ENCODE assay signal across 9 mouse cellular contexts in the genomic region with DNA sequence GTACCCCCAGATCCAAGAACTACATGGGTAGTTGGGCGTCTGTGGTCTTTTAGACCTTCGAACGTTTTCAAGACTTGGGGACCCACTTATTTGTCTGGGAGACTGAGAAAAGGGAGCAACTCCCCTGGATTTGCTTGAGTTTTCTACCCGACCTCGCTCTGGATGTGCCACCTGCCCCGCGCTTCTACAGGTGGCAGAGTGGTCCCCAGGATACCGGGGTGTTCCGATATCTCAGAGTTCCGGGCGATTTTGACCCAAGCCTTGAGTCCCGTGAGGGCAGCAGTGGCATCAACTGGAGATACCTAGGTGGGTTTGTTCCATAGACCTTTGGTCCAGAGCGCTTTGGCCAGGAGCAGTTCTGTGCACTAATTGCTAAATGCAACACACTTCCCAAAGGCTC. TPM values are rescaled to one million over a fixed set of nuclear protein-coding genes. Genes with fewer than 3 reads are reported as not detected.
DNase-seq lines count a peak whose midpoint lies in the region; ATAC-seq and TF ChIP-seq lines count a peak whose summit lies in the region.
"Had no signal": no experiment of that assay in that cellular context is flagged by ENCODE, and none has a peak within 500 bp of the region (broad histone marks: within the 10 kb centered on the region; RNA-seq: fewer than 3 reads in every experiment).

No protein-coding gene starts in this region.

- H3K4me1 ChIP-seq in embryonic facial prominence, embryonic 14.5 days (ENCODE audit: control insufficient read depth, insufficient read depth, low read length) = no peaks in the 10 kb centered on the region; the same call in 1 of the 2 replicates
- 0 out of 2 replicates have a peak, but pooled peaks cover 3% of the 10 kb centered on the region for H3K4me1 ChIP-seq in intestine, postnatal 0 days (replicated peaks; ENCODE audit: control insufficient read depth, insufficient read depth, low read length)
- H3K4me1 ChIP-seq in midbrain, postnatal 0 days (ENCODE audit: insufficient read depth, low read length) = no peaks in the 10 kb centered on the region

- H3K27ac ChIP-seq in layer of hippocampus, adult 2 months = peak overlapping the region; percentile 51
- no peak overlapping the region for H3K27ac ChIP-seq in embryonic facial prominence, embryonic 14.5 days (replicated peaks; ENCODE audit: low read depth, low read length)
- H3K27ac ChIP-seq in intestine, postnatal 0 days (ENCODE audit: low read depth, low read length) = peak overlapping the region; percentile 82; the same call in 1 of the 2 replicates
- no peak overlapping the region for H3K27ac ChIP-seq in midbrain, postnatal 0 days (ENCODE audit: low read depth, low read length)

- no peak for ATAC-seq in embryonic facial prominence, embryonic 14.5 days (ENCODE audit: low read depth)
- ATAC-seq in intestine, postnatal 0 days = no peak
- no peak for ATAC-seq in midbrain, postnatal 0 days (ENCODE audit: low FRiP score)
- ATAC-seq in megakaryocyte progenitor cell, adult 5-6 weeks (replicated peaks; ENCODE audit: poor library complexity) = no peak

- peak overlapping the region; percentile 91 for H3K4me2 ChIP-seq in embryonic facial prominence, embryonic 14.5 days (ENCODE audit: low read depth, low read length)
- peak overlapping the region; percentile 94 for H3K4me2 ChIP-seq in intestine, postnatal 0 days (replicated peaks; ENCODE audit: low read depth)
- H3K4me2 ChIP-seq in midbrain, postnatal 0 days (ENCODE audit: low read depth, low read length, poor library complexity, severe bottlenecking) = peak overlapping the region; percentile 87

- DNase-seq in layer of hippocampus, adult 2 months (ENCODE audit: low spot score in 2 of 2) = no peak
- no peak for DNase-seq in layer of hippocampus, adult 11-12 months (ENCODE audit: low spot score)
- no peak for DNase-seq in embryonic facial prominence, embryonic 14.5 days (ENCODE audit: low spot score)
- DNase-seq in midbrain, postnatal 0 days (ENCODE audit: low spot score) = no peak
- no peak for DNase-seq in left cerebral cortex, postnatal 14 days (ENCODE audit: low spot score in 2 of 2)
- no peak for DNase-seq in right cerebral cortex, postnatal 25 days

- H3K9me3 ChIP-seq in embryonic facial prominence, embryonic 14.5 days (ENCODE audit: control insufficient read depth, low read length) = no peaks in the 10 kb centered on the region
- no peaks in the 10 kb centered on the region for H3K9me3 ChIP-seq in intestine, postnatal 0 days (ENCODE audit: control insufficient read depth)
- H3K9me3 ChIP-seq in midbrain, postnatal 0 days (ENCODE audit: low read length) = no peaks in the 10 kb centered on the region

- peak overlapping the region; percentile 65 for H3K4me3 ChIP-seq in layer of hippocampus, adult 2 months
- H3K4me3 ChIP-seq in embryonic facial prominence, embryonic 14.5 days (ENCODE audit: low read depth, low read length) = peak overlapping the region; percentile 54
- peak overlapping the region; percentile 60 for H3K4me3 ChIP-seq in intestine, postnatal 0 days (ENCODE audit: low read depth, low read length)
- peak overlapping the region; percentile 63 for H3K4me3 ChIP-seq in midbrain, postnatal 0 days (ENCODE audit: low read depth, low read length)

- intact Hi-C loops in left cerebral cortex, postnatal 14 days (cut with DNase I) = no loop called here

- H3K36me3 ChIP-seq in embryonic facial prominence, embryonic 14.5 days (ENCODE audit: control insufficient read depth, insufficient read depth, low read length) = peaks cover under 1% of the 10 kb centered on the region
- H3K36me3 ChIP-seq in intestine, postnatal 0 days (ENCODE audit: control insufficient read depth, insufficient read depth) = no peaks in the 10 kb centered on the region
- no peaks in the 10 kb centered on the region for H3K36me3 ChIP-seq in midbrain, postnatal 0 days (ENCODE audit: insufficient read depth, low read length)

- WGBS in embryonic facial prominence, embryonic 14.5 days = 19% methylated on average over 13 of the region's 13 CpGs
- WGBS in intestine, postnatal 0 days = 10% methylated on average over 13 of the region's 13 CpGs
- 16% methylated on average over 13 of the region's 13 CpGs for WGBS in midbrain, postnatal 0 days

- no peak for TF ChIP-seq CTCF in layer of hippocampus, adult 2 months (conservative IDR thresholded peaks at IDR 0.05)
- no peak for TF ChIP-seq CTCF in intestine, postnatal 0 days (IDR thresholded peaks at IDR 0.05; ENCODE audit: low read depth)
- TF ChIP-seq CTCF in midbrain, postnatal 0 days (IDR thresholded peaks at IDR 0.05) = no peak

- no peaks in the 10 kb centered on the region for H3K27me3 ChIP-seq in embryonic facial prominence, embryonic 14.5 days (replicated peaks; ENCODE audit: control insufficient read depth, insufficient read depth, low read length)
- no peaks in the 10 kb centered on the region for H3K27me3 ChIP-seq in intestine, postnatal 0 days (replicated peaks; ENCODE audit: control insufficient read depth, insufficient read depth, low read length)
- H3K27me3 ChIP-seq in midbrain, postnatal 0 days (ENCODE audit: insufficient read depth, low read length) = no peaks in the 10 kb centered on the region

- H3K9ac ChIP-seq in embryonic facial prominence, embryonic 14.5 days (ENCODE audit: low read depth, low read length) = peak overlapping the region; percentile 61
- H3K9ac ChIP-seq in intestine, postnatal 0 days (ENCODE audit: low read depth, low read length) = peak overlapping the region; percentile 60; the same call in 1 of the 2 replicates
- H3K9ac ChIP-seq in midbrain, postnatal 0 days (replicated peaks; ENCODE audit: low read length, poor library complexity, severe bottlenecking) = peak overlapping the region; percentile 47; the same call in 1 of the 2 replicates

RNA-seq across cellular contexts. Expression of gene Ppfibp2, which starts 0.4 kb away (rescaled TPM):
- 1 to 10 TPM; 5.2 to 7.4 TPM for total RNA-seq in layer of hippocampus, adult 2 months (2021)
- 12.4 and 14.3 TPM in 2 replicates for polyA plus RNA-seq in embryonic facial prominence, embryonic 14.5 days (2014; fragmentation: Nextera tagmentation; extraction: Ambion mirVana)
- polyA plus RNA-seq in intestine, postnatal 0 days (2015; fragmentation: Nextera tagmentation; extraction: Ambion mirVana) = 9.8 and 10.7 TPM in 2 replicates
- total RNA-seq in midbrain, postnatal 0 days (2014; rRNA removed) = 2.6 and 2.9 TPM in 2 replicates
- polyA plus RNA-seq in midbrain, postnatal 0 days (2015; fragmentation: Nextera tagmentation; extraction: Ambion mirVana) = 1.2 and 1.6 TPM in 2 replicates
- 4.8 and 5.0 TPM in 2 replicates for total RNA-seq in megakaryocyte progenitor cell, adult 5-6 weeks (2015)
- 3.3 and 4.7 TPM in 2 replicates for total RNA-seq in megakaryocyte progenitor cell, adult 5-6 weeks (2017)
- 1 to 10 TPM; 4.0 to 4.5 TPM for total RNA-seq in left cerebral cortex, postnatal 14 days (2021)

RNA-seq across cellular contexts. Expression of gene Olfml1, which starts 28.2 kb away (rescaled TPM):
- total RNA-seq in layer of hippocampus, adult 2 months (2021) = 10 to 100 TPM; 12.7 to 13.1 TPM
- 26.9 and 31.3 TPM in 2 replicates for polyA plus RNA-seq in embryonic facial prominence, embryonic 14.5 days (2014; fragmentation: Nextera tagmentation; extraction: Ambion mirVana)
- 7.3 and 7.4 TPM in 2 replicates for polyA plus RNA-seq in intestine, postnatal 0 days (2015; fragmentation: Nextera tagmentation; extraction: Ambion mirVana)
- 3.6 and 3.8 TPM in 2 replicates for total RNA-seq in midbrain, postnatal 0 days (2014; rRNA removed)
- 4.1 and 4.3 TPM in 2 replicates for polyA plus RNA-seq in midbrain, postnatal 0 days (2015; fragmentation: Nextera tagmentation; extraction: Ambion mirVana)
- not detected in 2 replicates for total RNA-seq in megakaryocyte progenitor cell, adult 5-6 weeks (2015)
- total RNA-seq in megakaryocyte progenitor cell, adult 5-6 weeks (2017) = 0.41 TPM in 1 of 2 replicates, not detected in the other
- total RNA-seq in left cerebral cortex, postnatal 14 days (2021) = 1 to 10 TPM; 5.9 to 6.4 TPM

RNA-seq across cellular contexts. Expression of gene 5330417H12Rik, which starts 29.5 kb away (rescaled TPM):
- not detected for total RNA-seq in layer of hippocampus, adult 2 months (2021)
- not detected in 2 replicates for polyA plus RNA-seq in embryonic facial prominence, embryonic 14.5 days (2014; fragmentation: Nextera tagmentation; extraction: Ambion mirVana)
- polyA plus RNA-seq in intestine, postnatal 0 days (2015; fragmentation: Nextera tagmentation; extraction: Ambion mirVana) = not detected in 2 replicates
- not detected in 2 replicates for total RNA-seq in midbrain, postnatal 0 days (2014; rRNA removed)
- not detected in 2 replicates for polyA plus RNA-seq in midbrain, postnatal 0 days (2015; fragmentation: Nextera tagmentation; extraction: Ambion mirVana)
- total RNA-seq in megakaryocyte progenitor cell, adult 5-6 weeks (2015) = not detected in 2 replicates
- not detected in 2 replicates for total RNA-seq in megakaryocyte progenitor cell, adult 5-6 weeks (2017)
- not detected for total RNA-seq in left cerebral cortex, postnatal 14 days (2021)
- total RNA-seq: heart, adult 18-20 months had no signal

Comparison
In these comparisons a context has a peak if more than half of its experiments do, and no peak if none do; other contexts are left out.
1. H3K27ac ChIP-seq: peak in layer of hippocampus, adult 2 months (single experiment) and intestine, postnatal 0 days (single experiment); none in embryonic facial prominence, embryonic 14.5 days (single experiment) and midbrain, postnatal 0 days (single experiment).
2. Peak in every context shown above with its lines, with median percentiles within 50 percentile points of each other: H3K4me3 ChIP-seq, H3K4me2 ChIP-seq and H3K9ac ChIP-seq.